Mouse (Mus musculus) myocyte (in vitro differentiated cells): ENCODE data around the gene Hmox1. TPM values are rescaled to one million over a fixed set of nuclear protein-coding genes. Genes with fewer than 3 reads are reported as not detected.

Experiments
- H3K27me3 ChIP-seq: one replicate; pipeline ENCODE4 v1.6.1; 2011; ENCODE audit not compliant: control insufficient read depth, insufficient read depth, insufficient read length
- H3K36me3 ChIP-seq: one replicate; pipeline ENCODE4 v1.6.1; 2011; ENCODE audit not compliant: control insufficient read depth, insufficient read depth
- H3K4me2 ChIP-seq: one replicate; pipeline ENCODE4 v1.6.1; 2011; ENCODE audit warnings: low read depth, control low read depth
- H3K4me3 ChIP-seq: one replicate; pipeline ENCODE4 v1.5.1; 2011; ENCODE audit warnings: mild to moderate bottlenecking, control low read depth, moderate library complexity
- H3K79me2 ChIP-seq: one replicate; pipeline ENCODE4 v1.6.1; 2011; ENCODE audit not compliant: control insufficient read depth, insufficient read depth
- H3ac ChIP-seq: one replicate; pipeline ENCODE4 v1.6.1; 2011; ENCODE audit not compliant: control insufficient read depth, insufficient read length
- CEBPB ChIP-seq: IDR thresholded peaks from 2 replicates; pipeline ENCODE4 v1.6.1; 2011; ENCODE audit warnings: mild to moderate bottlenecking, moderate library complexity; ENCODE audit not compliant: poor library complexity, insufficient read depth, severe bottlenecking
- E2F4 ChIP-seq: IDR thresholded peaks from one replicate; pipeline ENCODE4 v1.6.1; 2011; ENCODE audit warnings: mild to moderate bottlenecking, control low read depth, moderate library complexity; ENCODE audit not compliant: insufficient read depth
- MAX ChIP-seq: IDR thresholded peaks from one replicate; pipeline ENCODE4 v1.6.1; 2011; ENCODE audit warnings: low read depth, mild to moderate bottlenecking, control low read depth
- MYOD1 ChIP-seq, 3 experiments: IDR thresholded peaks; one replicate each; pipeline ENCODE4 v1.6.1; 2011; ENCODE audit warnings: control low read depth in 2 of 3, low read depth in 2 of 3, mild to moderate bottlenecking in 2 of 3, moderate library complexity in 1 of 3; ENCODE audit not compliant: insufficient read length in 2 of 3, control insufficient read depth in 1 of 3
- MYOG ChIP-seq, 3 experiments: IDR thresholded peaks; one replicate each; pipeline ENCODE4 v1.6.1; 2011; ENCODE audit warnings: control low read depth in 2 of 3, low read depth in 2 of 3, mild to moderate bottlenecking in 2 of 3; ENCODE audit not compliant: insufficient read length in 2 of 3, control insufficient read depth in 1 of 3, insufficient read depth in 1 of 3
- POLR2A ChIP-seq: IDR thresholded peaks from one replicate; pipeline ENCODE4 v1.6.1; 2011; ENCODE audit warnings: low read depth, mild to moderate bottlenecking, control low read depth, moderate library complexity; ENCODE audit not compliant: insufficient read length
- POLR2AphosphoS2 ChIP-seq: IDR thresholded peaks from one replicate; pipeline ENCODE4 v1.6.1; 2011; ENCODE audit warnings: low read depth, control low read depth; ENCODE audit not compliant: insufficient read length
- REST ChIP-seq: IDR thresholded peaks from one replicate; pipeline ENCODE4 v1.6.1; 2011; ENCODE audit warnings: mild to moderate bottlenecking, control low read depth, moderate library complexity; ENCODE audit not compliant: insufficient read depth, insufficient read length
- SRF ChIP-seq: IDR thresholded peaks from one replicate; pipeline ENCODE4 v1.6.1; 2011; ENCODE audit warnings: low read depth; ENCODE audit not compliant: control insufficient read depth, insufficient read length
- TCF12 ChIP-seq: IDR thresholded peaks from one replicate; pipeline ENCODE4 v1.6.1; 2011; ENCODE audit warnings: mild to moderate bottlenecking, control low read depth; ENCODE audit not compliant: poor library complexity, insufficient read depth, severe bottlenecking
- TCF3 ChIP-seq: IDR thresholded peaks from one replicate; pipeline ENCODE4 v1.6.1; 2011; ENCODE audit warnings: low read depth, control low read depth; ENCODE audit not compliant: insufficient read length
- USF1 ChIP-seq: IDR thresholded peaks from one replicate; pipeline ENCODE4 v1.6.1; 2011; ENCODE audit warnings: low read depth, mild to moderate bottlenecking, control low read depth, moderate library complexity
- polyA plus RNA-seq: library from polyadenylated mRNA; unstranded; fragments of >200 nt; fragmentation: generic; extraction: Trizol; gene quantifications from one replicate; pipeline ENCODE4 v1.2.1, GENCODE M21; 2012; ENCODE audit warnings: missing spikeins

Gene Hmox1
- polyA plus RNA-seq, 1 experiment, result 89.7 TPM

DNA sequence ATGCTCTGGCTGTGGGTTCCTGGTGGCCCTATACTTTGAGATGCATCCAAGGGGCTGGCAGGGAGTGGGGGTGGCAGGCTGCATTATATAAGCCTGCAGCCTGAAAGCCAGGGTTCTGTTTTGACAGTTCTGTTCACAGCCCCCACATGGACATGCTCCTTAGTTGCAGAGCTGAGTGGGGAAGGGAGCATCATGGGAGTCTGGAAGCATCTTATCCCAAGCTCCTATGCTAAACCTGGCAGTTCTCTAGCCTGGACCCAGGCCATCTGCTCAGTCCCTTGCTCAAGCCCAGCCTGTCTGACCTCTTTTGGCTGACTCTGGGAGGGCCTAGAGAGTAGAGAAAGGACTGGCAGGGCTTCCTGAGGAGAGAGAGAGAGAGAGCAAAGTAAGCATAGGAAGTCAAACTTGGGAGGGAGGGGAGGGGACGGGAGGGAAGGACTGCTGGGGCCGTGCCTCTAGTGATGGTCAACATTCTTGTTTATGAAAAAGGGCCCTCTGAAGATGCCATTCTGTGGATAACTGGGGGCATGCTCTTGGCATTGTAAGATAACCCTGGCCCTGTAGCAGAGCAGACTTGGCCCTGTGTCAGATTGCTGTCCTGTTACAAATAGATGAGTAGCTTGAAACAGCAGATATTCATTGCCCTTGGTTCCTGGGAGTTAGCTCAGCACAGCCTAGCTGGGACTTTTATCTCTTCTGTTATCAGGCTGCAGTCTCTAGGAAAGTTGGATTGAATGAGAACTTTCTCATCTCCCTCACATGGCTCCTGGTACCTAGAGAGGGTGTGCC, 41.4 kb downstream of the Hmox1 start:
- no peak overlapping the region for H3K4me3 ChIP-seq
- no peak overlapping the region for H3ac ChIP-seq
- TF ChIP-seq TCF3, result no peak
- TF ChIP-seq TCF12, result no peak
- H3K36me3 ChIP-seq, result no peaks in the 10 kb centered on the region
- H3K79me2 ChIP-seq, result no peaks in the 10 kb centered on the region
- H3K4me2 ChIP-seq, result no peak overlapping the region
- no peaks in the 10 kb centered on the region for H3K27me3 ChIP-seq

DNA sequence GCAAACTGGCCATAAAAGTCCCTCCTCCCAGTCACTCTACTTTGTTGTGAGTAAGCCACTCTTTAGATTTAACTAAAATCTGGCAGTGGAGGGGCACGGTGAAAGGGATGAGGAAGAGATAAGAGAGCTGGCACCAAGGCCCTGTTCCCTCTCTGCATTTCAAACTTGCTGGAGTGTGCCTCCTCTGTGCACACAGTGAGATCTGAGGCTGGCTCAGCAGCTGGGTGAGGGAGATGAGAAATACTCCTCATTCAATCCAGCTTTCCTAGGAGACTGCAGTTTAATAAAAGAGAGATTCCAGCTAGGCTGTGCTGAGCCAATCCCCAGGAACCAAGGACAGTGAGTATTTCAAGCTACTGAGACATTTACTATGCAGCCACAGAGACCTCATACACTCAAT, 42.3 kb downstream of the Hmox1 start:
- no peak overlapping the region for H3K4me2 ChIP-seq

DNA sequence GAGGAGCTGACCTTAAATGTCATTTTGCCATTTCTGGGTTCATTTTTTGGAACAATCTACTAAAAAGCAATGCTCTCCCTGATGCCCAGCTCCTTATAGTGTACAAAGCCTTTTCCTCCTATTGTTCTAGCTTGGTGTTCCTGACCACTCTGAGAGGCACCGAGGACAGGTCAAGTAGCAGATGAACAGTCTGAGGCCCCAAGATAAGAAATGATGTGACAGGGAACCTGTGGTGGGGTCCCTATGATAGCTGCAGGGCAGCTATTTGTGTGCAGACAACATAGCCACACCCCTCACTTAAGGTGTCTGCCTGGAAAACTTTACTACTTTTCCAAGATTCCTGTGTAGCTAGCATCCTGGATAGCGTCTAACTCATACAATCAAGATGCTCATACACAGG, 42.8 kb downstream of the Hmox1 start:
- TF ChIP-seq E2F4 (no peak), POLR2AphosphoS2 (no peak), MAX (no peak), USF1 (no peak), MYOD1 (IDR thresholded peaks at IDR 0.05; ENCODE audit: control insufficient read depth in 1 of 3, insufficient read length in 2 of 3, low read depth in 2 of 3) (no peak), SRF (no peak)
- Histone ChIP-seq H3K79me2 (no peaks in the 10 kb centered on the region), H3K4me2 (no peak overlapping the region), H3K36me3 (no peaks in the 10 kb centered on the region), H3K4me3 (no peak overlapping the region), H3K27me3 (no peaks in the 10 kb centered on the region), H3ac (no peak overlapping the region)

More for the DNA sequence above, 42.3 kb downstream of the Hmox1 start:
- Histone ChIP-seq H3K27me3 (no peaks in the 10 kb centered on the region), H3K4me3 (no peak overlapping the region), H3K36me3 (no peaks in the 10 kb centered on the region), H3ac (no peak overlapping the region), H3K79me2 (no peaks in the 10 kb centered on the region)
- TF ChIP-seq MAX, result no peak
- no peak for TF ChIP-seq POLR2A
- TF ChIP-seq REST, result no peak
- TF ChIP-seq TCF3, result no peak
- no peak for TF ChIP-seq TCF12
- TF ChIP-seq E2F4, result no peak
- TF ChIP-seq POLR2AphosphoS2, result no peak
- no peak for TF ChIP-seq MYOD1 (IDR thresholded peaks at IDR 0.05; ENCODE audit: control insufficient read depth in 1 of 3, insufficient read length in 2 of 3, low read depth in 2 of 3)
- TF ChIP-seq CEBPB, result no peak
- no peak for TF ChIP-seq MYOG (IDR thresholded peaks at IDR 0.05; ENCODE audit: control insufficient read depth in 1 of 3, insufficient read depth in 1 of 3, insufficient read length in 2 of 3, low read depth in 2 of 3)
- TF ChIP-seq USF1, result no peak
- TF ChIP-seq SRF, result no peak

DNA sequence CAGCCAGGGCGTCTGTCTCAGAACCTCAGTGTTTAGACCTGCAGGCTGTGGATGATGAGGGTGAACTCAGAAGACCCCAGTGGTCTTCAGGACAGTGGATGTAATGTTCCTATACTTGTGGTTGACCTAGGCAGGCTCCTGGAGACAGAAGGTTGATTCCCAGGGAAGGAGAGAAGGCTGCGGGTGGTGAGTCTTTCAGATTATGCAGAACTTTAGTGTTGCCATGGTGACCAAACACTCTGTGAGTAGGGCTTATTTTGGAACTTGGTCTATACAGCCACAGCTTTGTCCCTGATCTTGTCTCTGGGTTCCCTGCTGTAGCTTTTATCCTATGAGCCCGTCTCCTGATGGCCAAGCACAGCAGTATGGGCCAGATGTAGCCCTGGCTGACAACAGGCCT, 44.1 kb downstream of the Hmox1 start:
- Histone ChIP-seq H3K79me2 (no peaks in the 10 kb centered on the region), H3K4me3 (no peak overlapping the region), H3ac (no peak overlapping the region), H3K36me3 (no peaks in the 10 kb centered on the region), H3K27me3 (no peaks in the 10 kb centered on the region), H3K4me2 (no peak overlapping the region)
- TF ChIP-seq MYOG (IDR thresholded peaks at IDR 0.05; ENCODE audit: control insufficient read depth in 1 of 3, insufficient read depth in 1 of 3, insufficient read length in 2 of 3, low read depth in 2 of 3) (no peak), REST (no peak), TCF12 (no peak), E2F4 (no peak), USF1 (no peak), MYOD1 (IDR thresholded peaks at IDR 0.05; ENCODE audit: control insufficient read depth in 1 of 3, insufficient read length in 2 of 3, low read depth in 2 of 3) (no peak), CEBPB (no peak), SRF (no peak)

Other genes starting within 250 kb of the Hmox1 start
- gene Isx, start 220.4 kb upstream of the Hmox1 start, polyA plus RNA-seq, result 0.05 TPM
- 9.1 TPM for gene Hmgxb4, start 100.3 kb upstream of the Hmox1 start, polyA plus RNA-seq
- gene Tom1, start 59.9 kb upstream of the Hmox1 start, polyA plus RNA-seq, result 84.2 TPM
- 32.3 TPM for gene Mcm5, start 15.9 kb downstream of the Hmox1 start, polyA plus RNA-seq
- not detected for gene Rasd2, start 120.3 kb downstream of the Hmox1 start, polyA plus RNA-seq